Mouse (Mus musculus): Measurements from ENCODE around the gene Tmem41b. TPM values are rescaled to one million over a fixed set of nuclear protein-coding genes. Genes with fewer than 3 reads are reported as not detected.
A peak's percentile ranks its signal among the peaks of the same experiment; 100 is the strongest.
"Not testable (repeated sequence)": the region's sequence is repeated elsewhere in the genome, so short reads cannot be mapped to it uniquely, and the experiment has no call there.

Tmem41b gene
- polyA plus RNA-seq, 1 experiment from 2014 or later = 75.6 TPM

GRCm38 (mm10) chr7:110005976-110006375 lies 19.2 kb upstream of the Tmem41b start:
- Histone ChIP-seq H3K36me3 (no peaks in the 10 kb centered on the region), H3K4me1 (replicated peaks) (peaks cover 6% of the 10 kb centered on the region; the same call in 1 of the 2 replicates), H3K27me3 (no peaks in the 10 kb centered on the region), H3K4me2 (no peak overlapping the region), H3K9me3 (no peaks in the 10 kb centered on the region), H3K9ac (no peak overlapping the region), H3K4me3 (no peak overlapping the region), H3K27ac (no peak overlapping the region)
- ATAC-seq (ENCODE audit: low FRiP score) = no peak

- Histone ChIP-seq H3K4me3 (peak overlapping the region; percentile 17), H3K9ac (peak overlapping the region; percentile 68), H3K4me2 (peak overlapping the region; percentile 51), H3K4me1 (replicated peaks) (peaks cover 6% of the 10 kb centered on the region; the same call in 1 of the 2 replicates), H3K27me3 (no peaks in the 10 kb centered on the region), H3K36me3 (no peaks in the 10 kb centered on the region), H3K27ac (no peak overlapping the region), H3K9me3 (no peaks in the 10 kb centered on the region)
- 22% methylated on average over 20 of the region's 20 CpGs for WGBS
- 0 out of 2 replicates have a peak, but pooled peaks have one; percentile 13 for ATAC-seq (ENCODE audit: low FRiP score)
These were observed 16.2 kb upstream of the Tmem41b start for GRCm38 (mm10) chr7:110002968-110003367.

GRCm38 (mm10) chr7:110002092-110002491 lies 15.4 kb upstream of the Tmem41b start:
- Histone ChIP-seq H3K36me3 (no peaks in the 10 kb centered on the region), H3K4me3 (no peak overlapping the region), H3K9ac (no peak overlapping the region), H3K27me3 (no peaks in the 10 kb centered on the region), H3K9me3 (no peaks in the 10 kb centered on the region), H3K4me1 (replicated peaks) (peaks cover 6% of the 10 kb centered on the region; the same call in 1 of the 2 replicates), H3K4me2 (no peak overlapping the region), H3K27ac (no peak overlapping the region)
- ATAC-seq (ENCODE audit: low FRiP score) = no peak

GRCm38 (mm10) chr7:109998388-109998787 lies 11.7 kb upstream of the Tmem41b start:
- Histone ChIP-seq H3K27ac (no peak overlapping the region), H3K27me3 (no peaks in the 10 kb centered on the region), H3K4me2 (no peak overlapping the region), H3K36me3 (no peaks in the 10 kb centered on the region), H3K9me3 (no peaks in the 10 kb centered on the region), H3K4me3 (no peak overlapping the region), H3K4me1 (replicated peaks) (peaks cover 9% of the 10 kb centered on the region; the same call in 1 of the 2 replicates), H3K9ac (no peak overlapping the region)
- 86% methylated on average over 4 of the region's 4 CpGs for WGBS
- ATAC-seq (ENCODE audit: low FRiP score) = no peak

- WGBS = 63% methylated on average over 2 of the region's 2 CpGs
These were observed 6.6 kb upstream of the Tmem41b start for GRCm38 (mm10) chr7:109993157-109993959.

GRCm38 (mm10) chr7:109991286-109991685 lies 4.6 kb upstream of the Tmem41b start:
- Histone ChIP-seq H3K36me3 (no peaks in the 10 kb centered on the region), H3K27ac (no peak overlapping the region), H3K9ac (no peak overlapping the region), H3K9me3 (no peaks in the 10 kb centered on the region), H3K27me3 (0 out of 2 replicates have a peak, but pooled peaks cover 6% of the 10 kb centered on the region), H3K4me1 (replicated peaks) (0 out of 2 replicates have a peak, but pooled peaks cover 7% of the 10 kb centered on the region), H3K4me3 (no peak overlapping the region), H3K4me2 (no peak overlapping the region)
- no peak for ATAC-seq (ENCODE audit: low FRiP score)
- WGBS = 97% methylated on average over 1 of the region's 1 CpGs

More at GRCm38 (mm10) chr7:109993157-109993959, 6.6 kb upstream of the Tmem41b start:
- Histone ChIP-seq H3K4me2 (no peak overlapping the region), H3K4me1 (replicated peaks) (0 out of 2 replicates have a peak, but pooled peaks cover 7% of the 10 kb centered on the region), H3K9me3 (no peaks in the 10 kb centered on the region), H3K36me3 (no peaks in the 10 kb centered on the region), H3K4me3 (no peak overlapping the region), H3K27ac (no peak overlapping the region), H3K9ac (peak overlapping the region; percentile 43; the same call in 1 of the 2 replicates), H3K27me3 (0 out of 2 replicates have a peak, but pooled peaks cover 6% of the 10 kb centered on the region)
- ATAC-seq (ENCODE audit: low FRiP score) = no peak

- H3K4me2 ChIP-seq = peak overlapping the region; percentile 64
- 0 out of 2 replicates have a peak, but pooled peaks cover 6% of the 10 kb centered on the region for H3K27me3 ChIP-seq
- peaks cover 15% of the 10 kb centered on the region for H3K36me3 ChIP-seq
- H3K9ac ChIP-seq = peak overlapping the region; percentile 82
- WGBS = under 1% methylated on average over 43 of the region's 43 CpGs
- H3K27ac ChIP-seq = peak overlapping the region; percentile 84
- peaks cover 21% of the 10 kb centered on the region for H3K4me1 ChIP-seq (replicated peaks)
- no peaks in the 10 kb centered on the region for H3K9me3 ChIP-seq
- H3K4me3 ChIP-seq = peak overlapping the region; percentile 64
- ATAC-seq (ENCODE audit: low FRiP score) = peak; percentile 99
These were observed 528 bp downstream of the Tmem41b start for GRCm38 (mm10) chr7:109986133-109986669.

- no peaks in the 10 kb centered on the region for H3K9me3 ChIP-seq
- under 1% methylated on average over 27 of the region's 27 CpGs for WGBS
- peaks cover 21% of the 10 kb centered on the region for H3K4me1 ChIP-seq (replicated peaks)
- H3K36me3 ChIP-seq = peaks cover 16% of the 10 kb centered on the region
- peak overlapping the region; percentile 84 for H3K27ac ChIP-seq
- peak overlapping the region; percentile 82 for H3K9ac ChIP-seq
- peak overlapping the region; percentile 64 for H3K4me3 ChIP-seq
- 0 out of 2 replicates have a peak, but pooled peaks cover 6% of the 10 kb centered on the region for H3K27me3 ChIP-seq
- peak overlapping the region; percentile 64 for H3K4me2 ChIP-seq
- ATAC-seq (ENCODE audit: low FRiP score) = peak; percentile 70
These were observed 1.0 kb downstream of the Tmem41b start for GRCm38 (mm10) chr7:109985661-109986132.

- peak overlapping the region; percentile 82 for H3K9ac ChIP-seq
- 83% methylated on average over 5 of the region's 5 CpGs for WGBS
- H3K27ac ChIP-seq; H3K9me3 ChIP-seq; ATAC-seq (ENCODE audit: low FRiP score); H3K27me3 ChIP-seq: not testable (repeated sequence)
- peaks cover 21% of the 10 kb centered on the region for H3K4me1 ChIP-seq (replicated peaks)
- H3K36me3 ChIP-seq = peaks cover 25% of the 10 kb centered on the region
- H3K4me3 ChIP-seq = peak overlapping the region; percentile 64; the same call in 1 of the 2 replicates
- peak overlapping the region; percentile 64 for H3K4me2 ChIP-seq
These were observed 2.1 kb downstream of the Tmem41b start for GRCm38 (mm10) chr7:109984608-109985007.

GRCm38 (mm10) chr7:109977131-109977530 lies 9.6 kb downstream of the Tmem41b start:
- not testable (repeated sequence) for H3K9ac ChIP-seq; H3K4me2 ChIP-seq; H3K27ac ChIP-seq; ATAC-seq (ENCODE audit: low FRiP score); H3K4me3 ChIP-seq; H3K4me1 ChIP-seq (replicated peaks); H3K9me3 ChIP-seq; H3K27me3 ChIP-seq
- peaks cover 64% of the 10 kb centered on the region for H3K36me3 ChIP-seq
- 75% methylated on average over 5 of the region's 5 CpGs for WGBS

- peaks cover 55% of the 10 kb centered on the region for H3K36me3 ChIP-seq
- H3K4me3 ChIP-seq = no peak overlapping the region
- H3K4me1 ChIP-seq (replicated peaks) = no peaks in the 10 kb centered on the region
- H3K9me3 ChIP-seq = no peaks in the 10 kb centered on the region
- no peak overlapping the region for H3K9ac ChIP-seq
- H3K27me3 ChIP-seq = no peaks in the 10 kb centered on the region
- ATAC-seq (ENCODE audit: low FRiP score) = no peak
- H3K27ac ChIP-seq = no peak overlapping the region
- WGBS = 93% methylated on average over 6 of the region's 6 CpGs
- no peak overlapping the region for H3K4me2 ChIP-seq
These were observed 10.6 kb downstream of the Tmem41b start for GRCm38 (mm10) chr7:109975966-109976715.

- ATAC-seq (ENCODE audit: low FRiP score) = no peak
- Histone ChIP-seq H3K27me3 (no peaks in the 10 kb centered on the region), H3K27ac (peak overlapping the region; percentile 79), H3K36me3 (peaks cover 9% of the 10 kb centered on the region), H3K4me3 (no peak overlapping the region), H3K4me1 (replicated peaks) (peaks cover 17% of the 10 kb centered on the region), H3K4me2 (no peak overlapping the region), H3K9ac (no peak overlapping the region), H3K9me3 (no peaks in the 10 kb centered on the region)
These were observed 17.2 kb downstream of the Tmem41b start for GRCm38 (mm10) chr7:109969542-109969941.

All from hindbrain, embryonic 13.5 days (tissue).